Mouse (Mus musculus): ENCODE measurements around the gene Piezo1.
"Not testable (repeated sequence)": the region's sequence is repeated elsewhere in the genome, so short reads cannot be mapped to it uniquely, and the experiment has no call there.

The Piezo1 gene

GRCm38 (mm10) chr8:122551265-122552051 is at the start of gene Piezo1:
TSS of gene Piezo1 (minus strand) at chr8:122551329.
- DNase-seq (ENCODE audit: low spot score), result peak; percentile 91

- DNase-seq (ENCODE audit: low spot score), result no peak
Observed at GRCm38 (mm10) chr8:122600666-122601065, 49.5 kb upstream of the Piezo1 start.

DNA sequence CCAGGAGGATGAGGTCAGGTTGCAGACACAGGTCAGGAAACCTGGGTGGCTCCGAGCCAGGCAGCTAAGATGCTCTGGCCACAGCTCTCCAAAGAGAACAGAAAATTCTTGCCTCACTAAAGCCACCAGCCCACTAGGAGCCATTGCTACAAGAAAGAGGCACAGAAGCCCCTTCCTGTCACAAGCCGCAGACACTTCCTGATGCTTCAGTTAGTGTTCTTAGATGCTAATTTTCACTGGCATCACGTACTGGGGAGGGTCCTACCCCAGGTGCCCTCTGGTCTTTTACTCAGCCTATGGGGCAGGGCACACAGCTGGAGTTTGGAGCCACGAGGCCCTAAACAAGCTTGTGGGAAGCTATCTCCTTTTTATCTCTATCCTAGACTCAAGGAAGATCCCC is 44.9 kb upstream of the Piezo1 start:
- DNase-seq (ENCODE audit: low spot score), result no peak

DNA sequence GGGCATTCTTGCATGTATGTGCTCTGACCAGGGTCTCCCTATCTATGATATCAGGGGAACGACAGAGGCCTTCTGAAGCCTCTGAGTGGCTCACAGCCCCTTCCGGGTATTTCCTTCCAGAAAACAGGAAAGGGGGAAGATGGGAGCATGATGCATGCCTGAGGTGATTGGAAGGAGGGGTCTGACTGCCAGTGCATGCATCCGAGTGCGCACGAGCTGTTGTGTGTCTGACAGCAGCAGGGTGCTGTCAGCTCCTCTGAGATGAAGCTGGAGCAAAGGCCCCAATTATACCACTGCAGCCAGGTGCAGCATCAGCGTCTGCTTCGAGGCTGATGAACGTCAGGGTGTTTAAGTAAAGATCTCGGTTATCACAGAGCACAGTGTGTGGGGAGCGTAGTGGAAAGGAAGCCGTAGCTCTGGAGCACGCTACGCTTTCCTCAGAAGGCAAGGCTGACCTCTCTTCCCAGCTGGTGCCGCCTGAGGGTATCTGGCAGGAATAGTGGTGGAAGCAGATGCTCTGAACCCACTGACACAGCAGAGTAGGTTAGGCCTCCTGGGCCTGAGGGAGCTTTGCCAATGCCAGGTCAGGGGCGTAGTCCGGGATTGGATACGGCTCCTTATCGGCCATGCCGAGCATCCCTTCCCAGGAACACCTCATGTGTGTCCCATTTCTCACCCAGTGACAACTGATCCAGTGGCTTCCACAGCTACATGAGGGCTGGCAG is 42.8 kb upstream of the Piezo1 start:
- no peak for DNase-seq (ENCODE audit: low spot score)

- DNase-seq (ENCODE audit: low spot score), result no peak
Observed at GRCm38 (mm10) chr8:122593240-122593639, 42.1 kb upstream of the Piezo1 start.

DNA sequence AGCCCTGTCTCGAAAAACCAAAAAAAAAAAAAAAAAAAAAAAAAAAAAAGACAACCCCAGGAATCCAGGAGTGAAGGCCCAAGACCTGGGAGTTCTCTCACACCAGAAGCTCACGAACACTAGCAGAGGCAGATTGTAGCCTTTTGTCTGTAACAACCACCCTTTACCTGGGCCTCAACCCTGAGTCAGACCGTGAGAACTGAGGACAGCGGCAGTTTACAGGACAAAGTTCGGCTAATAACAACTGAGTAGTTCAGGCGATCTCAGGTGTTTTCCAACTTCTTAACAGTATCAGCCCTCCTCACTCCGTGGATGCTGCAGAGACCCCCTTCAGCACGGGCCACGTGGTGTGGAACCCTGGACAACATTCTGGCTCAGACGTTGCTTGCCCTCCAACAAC is 35.6 kb upstream of the Piezo1 start:
- DNase-seq (ENCODE audit: low spot score), result no peak

DNA sequence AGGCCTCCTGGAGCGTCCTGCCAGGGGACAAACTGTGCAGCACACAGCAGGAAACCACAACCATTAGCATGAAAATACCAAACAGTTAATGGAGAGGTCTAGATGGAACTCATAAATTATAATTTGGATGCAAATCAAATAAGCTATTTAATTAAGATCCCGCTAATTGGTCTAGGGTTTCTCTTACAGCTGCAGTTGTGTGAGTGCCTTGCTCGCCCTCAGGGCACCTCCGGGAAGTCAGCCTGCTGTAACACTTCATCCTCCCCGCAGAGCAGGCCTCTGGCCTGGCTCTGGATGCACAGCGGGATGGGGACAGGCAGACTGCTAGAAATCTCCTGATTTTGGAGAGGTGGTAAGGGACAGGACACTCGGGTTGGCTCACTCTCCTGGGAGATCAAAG is 35.0 kb upstream of the Piezo1 start:
- DNase-seq (ENCODE audit: low spot score), result no peak

DNA sequence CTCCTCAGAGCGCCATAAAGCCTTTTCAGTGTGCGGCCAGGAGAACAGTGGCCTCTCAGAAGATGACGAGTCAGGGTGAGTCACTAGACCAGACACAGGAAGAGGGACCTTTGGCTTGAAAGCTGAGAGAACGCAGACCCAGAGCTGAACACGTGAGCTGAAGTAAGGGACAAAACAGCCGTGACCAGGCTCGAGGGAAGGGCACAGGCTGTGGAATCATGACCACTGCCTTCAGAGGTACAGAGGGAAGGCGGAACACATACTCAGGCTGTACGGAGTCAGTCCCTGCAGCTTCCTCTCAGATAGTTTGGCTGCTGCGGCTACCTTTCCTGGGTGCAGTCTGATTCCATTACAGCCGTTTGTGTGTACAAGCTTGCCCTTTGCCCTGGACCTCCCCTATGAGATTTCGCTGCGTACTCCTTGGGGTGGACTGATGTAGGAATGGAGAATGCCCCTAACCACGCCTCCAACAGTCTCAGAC is 34.3 kb upstream of the Piezo1 start:
- no peak for DNase-seq (ENCODE audit: low spot score)

- no peak for DNase-seq (ENCODE audit: low spot score)
Observed at GRCm38 (mm10) chr8:122584981-122585380, 33.9 kb upstream of the Piezo1 start.

- no peak for DNase-seq (ENCODE audit: low spot score)
Observed at GRCm38 (mm10) chr8:122580926-122581325, 29.8 kb upstream of the Piezo1 start.

DNA sequence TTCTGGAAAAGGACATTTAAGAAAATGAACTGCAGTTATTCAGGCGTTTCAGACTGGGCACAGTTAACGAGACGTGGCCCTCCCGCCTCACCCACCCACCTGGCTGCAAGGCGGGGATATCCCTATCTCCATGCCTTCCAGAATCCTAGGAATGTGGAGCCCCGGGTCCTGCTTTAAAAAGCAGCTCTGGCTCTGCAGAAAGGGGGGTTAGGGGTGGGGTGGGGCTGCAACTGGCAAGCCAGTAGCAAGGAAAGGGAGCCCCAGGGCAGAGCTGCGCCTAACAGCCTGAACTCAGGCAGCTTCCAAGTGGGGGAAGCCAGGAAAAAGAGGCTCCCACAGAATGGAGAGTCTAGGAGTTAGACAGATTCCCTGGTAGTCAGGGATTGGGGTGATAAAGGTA is 28.1 kb upstream of the Piezo1 start:
- DNase-seq (ENCODE audit: low spot score), result no peak

- DNase-seq (ENCODE audit: low spot score), result no peak
Observed at GRCm38 (mm10) chr8:122577116-122577515, 26.0 kb upstream of the Piezo1 start.

GRCm38 (mm10) chr8:122576648-122577022 is 25.5 kb upstream of the Piezo1 start, which contains the start of gene Aprt:
TSS of gene Aprt (minus strand) at chr8:122576909.
- peak; percentile 94 for DNase-seq (ENCODE audit: low spot score)

DNA sequence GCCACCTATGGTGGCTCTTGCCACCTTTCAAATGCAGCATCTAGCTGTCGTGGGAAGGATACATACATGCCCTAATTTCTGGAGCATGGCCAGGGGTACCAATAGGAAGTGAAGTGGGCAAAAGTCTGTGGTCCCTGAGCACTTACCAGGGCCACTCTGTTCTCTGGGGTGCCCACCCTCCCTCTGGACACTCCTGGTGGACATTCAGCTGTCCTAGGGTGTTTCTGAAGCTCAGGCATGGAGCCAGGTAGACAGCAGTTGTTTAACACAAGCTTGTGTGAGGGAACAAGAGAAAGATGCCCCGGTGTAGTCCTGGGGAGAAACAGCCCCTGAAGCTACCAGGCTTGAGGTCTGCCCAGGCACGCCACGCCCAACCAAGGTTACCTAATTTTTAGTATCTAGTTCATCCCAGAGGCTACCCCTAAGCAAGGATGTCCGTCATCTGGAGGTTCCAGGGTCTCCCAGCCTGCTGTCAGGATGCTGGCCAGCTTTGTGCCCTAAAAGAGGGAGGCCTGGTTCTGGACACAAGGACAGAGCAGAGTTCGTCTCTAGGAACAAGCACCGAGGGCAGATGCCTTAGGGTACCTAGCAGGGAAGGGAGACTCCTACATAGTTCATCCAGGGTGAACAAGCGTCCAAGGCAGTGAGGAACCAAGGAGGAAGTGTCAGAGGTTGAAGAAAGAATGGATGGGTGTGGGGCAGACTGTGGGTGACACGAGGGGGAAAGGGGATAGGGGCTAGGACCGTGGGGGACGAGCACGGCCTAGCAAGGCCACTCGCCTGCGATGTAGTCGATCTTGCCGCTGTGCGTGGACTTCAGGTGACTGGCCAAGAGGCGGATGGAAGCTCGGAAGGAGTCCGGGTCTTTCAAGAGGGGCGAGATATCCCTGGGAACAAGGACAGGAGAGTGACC is 24.9 kb upstream of the Piezo1 start:
- DNase-seq (ENCODE audit: low spot score), result no peak

DNA sequence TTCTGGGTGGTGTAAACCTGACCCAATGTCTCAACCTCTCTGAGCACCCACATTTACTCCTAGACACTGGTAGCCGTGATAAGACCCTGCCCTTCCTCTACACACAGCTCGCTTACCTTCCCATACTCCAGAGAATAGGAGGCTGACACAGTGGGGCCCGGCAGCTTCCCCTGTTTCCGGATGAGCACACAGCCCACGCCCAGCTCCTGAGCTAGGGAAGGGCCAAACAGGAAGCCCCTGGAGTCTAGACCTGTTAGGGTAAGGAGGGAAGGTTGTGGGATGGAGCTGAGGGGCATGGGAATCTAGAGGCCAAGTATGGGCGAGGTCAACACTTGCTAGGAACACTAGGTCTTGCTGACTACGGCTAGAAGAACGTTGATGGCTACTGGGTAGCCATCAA is 24.2 kb upstream of the Piezo1 start:
- DNase-seq (ENCODE audit: low spot score), result no peak

- no peak for DNase-seq (ENCODE audit: low spot score)
Observed at GRCm38 (mm10) chr8:122574667-122575251, 23.6 kb upstream of the Piezo1 start.

GRCm38 (mm10) chr8:122574264-122574663 is 23.1 kb upstream of the Piezo1 start:
- no peak for DNase-seq (ENCODE audit: low spot score)

GRCm38 (mm10) chr8:122573577-122573976 is 22.4 kb upstream of the Piezo1 start:
- DNase-seq (ENCODE audit: low spot score), result no peak

DNA sequence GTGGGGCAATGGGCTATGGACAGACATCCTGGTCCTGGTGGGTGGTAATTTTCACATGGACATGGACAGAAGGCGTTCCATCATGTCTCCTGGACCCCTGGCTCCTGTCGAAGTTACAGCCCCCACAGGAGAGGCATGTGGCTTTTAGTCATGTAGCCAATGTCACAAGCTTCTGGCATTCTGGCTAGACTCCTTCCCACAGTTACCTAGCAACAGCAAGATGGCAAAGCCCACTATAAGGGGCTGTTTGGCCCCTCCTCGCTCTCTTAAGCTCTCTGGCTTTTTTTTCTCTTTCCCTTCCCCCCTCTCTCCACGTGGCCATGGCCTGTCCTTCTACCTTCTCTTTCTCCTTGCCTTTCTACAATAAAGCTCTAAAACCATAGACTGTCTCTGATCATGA is 22.0 kb upstream of the Piezo1 start:
- not testable (repeated sequence) for DNase-seq (ENCODE audit: low spot score)

DNA sequence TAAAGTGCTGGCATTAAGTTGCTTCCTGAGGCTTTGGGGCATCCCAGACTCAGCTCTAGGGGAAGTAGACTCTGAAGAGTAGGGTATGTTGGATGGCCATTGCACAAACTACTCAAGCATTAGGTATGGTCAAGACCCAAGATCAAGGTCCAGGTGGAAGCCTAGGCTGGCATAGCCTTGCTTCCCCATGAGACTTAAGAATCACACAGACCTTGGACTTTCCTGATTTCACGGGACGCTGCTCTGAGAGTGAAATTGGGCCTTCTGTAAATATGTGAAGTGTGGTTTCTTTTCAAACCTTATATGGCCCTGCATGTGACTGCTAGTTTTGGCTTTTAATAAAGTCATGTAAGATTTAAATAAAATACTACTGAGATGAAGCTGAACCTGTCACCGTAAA is 21.6 kb upstream of the Piezo1 start:
- no peak for DNase-seq (ENCODE audit: low spot score)

DNA sequence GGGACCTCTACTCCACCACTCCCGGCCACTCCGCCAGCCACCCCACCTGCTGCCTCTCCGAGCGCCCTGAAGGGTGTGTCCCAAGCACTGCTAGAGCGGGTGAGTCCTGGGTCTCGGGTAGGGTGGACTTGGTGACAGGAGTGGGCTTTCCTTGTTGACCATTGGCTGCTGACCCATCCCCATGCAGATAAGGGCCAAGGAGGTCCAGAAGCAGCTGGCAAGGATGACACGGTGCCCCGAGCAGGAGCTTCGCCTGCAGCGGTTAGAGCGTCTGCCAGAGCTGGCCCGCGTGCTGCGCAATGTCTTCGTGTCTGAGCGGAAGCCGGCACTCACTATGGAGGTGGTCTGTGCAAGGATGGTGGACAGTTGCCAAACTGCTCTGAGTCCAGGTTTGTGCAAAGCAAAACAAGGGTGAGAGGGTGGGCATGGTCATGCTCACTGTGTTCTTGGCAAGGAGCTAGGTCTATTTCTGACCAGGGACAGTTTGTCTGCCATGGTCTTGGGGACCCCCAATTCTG is 20.7 kb upstream of the Piezo1 start:
- DNase-seq (ENCODE audit: low spot score), result no peak

- no peak for DNase-seq (ENCODE audit: low spot score)
Observed at GRCm38 (mm10) chr8:122571153-122571552, 20.0 kb upstream of the Piezo1 start.
